ENCODE assay signal across 14 mouse cellular contexts in genomic region chr7:80919647-80920008, GRCm38 (mm10).
"Had no signal": no experiment of that assay in that cellular context is flagged by ENCODE, and none has a peak within 500 bp of the region (broad histone marks: within the 10 kb centered on the region; RNA-seq: fewer than 3 reads in every experiment).

No protein-coding gene starts in this region.

- H3K4me2 ChIP-seq: kidney, embryonic 15.5 days; limb, embryonic 12.5 days; liver, embryonic 13.5 days; midbrain, embryonic 11.5 days; midbrain, embryonic 15.5 days; neural tube, embryonic 12.5 days had no signal

- ATAC-seq: lung, postnatal 0 days; midbrain, embryonic 15.5 days had no signal

- DNase-seq: kidney, adult 18-20 months; kidney, postnatal 14 days; layer of hippocampus, adult 9-11 months; layer of hippocampus, postnatal 36 days; liver, embryonic 13.5 days; lung, adult 2 months; lung, postnatal 4 days; right cerebral cortex, postnatal 4 days had no signal

- H3K4me3 ChIP-seq: kidney, embryonic 15.5 days; limb, embryonic 12.5 days; liver, embryonic 13.5 days; midbrain, embryonic 15.5 days; neural tube, embryonic 12.5 days had no signal

- H3K9ac ChIP-seq: kidney, embryonic 15.5 days; limb, embryonic 12.5 days; liver, embryonic 13.5 days; midbrain, embryonic 15.5 days; neural tube, embryonic 12.5 days had no signal

- H3K4me1 ChIP-seq: kidney, embryonic 15.5 days; limb, embryonic 12.5 days; midbrain, embryonic 15.5 days; neural tube, embryonic 12.5 days had no signal

- H3K27ac ChIP-seq: kidney, embryonic 15.5 days; limb, embryonic 12.5 days; liver, embryonic 13.5 days; midbrain, embryonic 15.5 days; neural tube, embryonic 12.5 days had no signal

- H3K27me3 ChIP-seq: kidney, embryonic 15.5 days; limb, embryonic 12.5 days; liver, embryonic 13.5 days; midbrain, embryonic 15.5 days; neural tube, embryonic 12.5 days had no signal

- H3K9me3 ChIP-seq: kidney, embryonic 15.5 days; limb, embryonic 12.5 days; liver, embryonic 13.5 days; midbrain, embryonic 15.5 days; neural tube, embryonic 12.5 days had no signal
